Mouse (Mus musculus): ENCODE results near the gene Fancc.

The Fancc gene

DNA sequence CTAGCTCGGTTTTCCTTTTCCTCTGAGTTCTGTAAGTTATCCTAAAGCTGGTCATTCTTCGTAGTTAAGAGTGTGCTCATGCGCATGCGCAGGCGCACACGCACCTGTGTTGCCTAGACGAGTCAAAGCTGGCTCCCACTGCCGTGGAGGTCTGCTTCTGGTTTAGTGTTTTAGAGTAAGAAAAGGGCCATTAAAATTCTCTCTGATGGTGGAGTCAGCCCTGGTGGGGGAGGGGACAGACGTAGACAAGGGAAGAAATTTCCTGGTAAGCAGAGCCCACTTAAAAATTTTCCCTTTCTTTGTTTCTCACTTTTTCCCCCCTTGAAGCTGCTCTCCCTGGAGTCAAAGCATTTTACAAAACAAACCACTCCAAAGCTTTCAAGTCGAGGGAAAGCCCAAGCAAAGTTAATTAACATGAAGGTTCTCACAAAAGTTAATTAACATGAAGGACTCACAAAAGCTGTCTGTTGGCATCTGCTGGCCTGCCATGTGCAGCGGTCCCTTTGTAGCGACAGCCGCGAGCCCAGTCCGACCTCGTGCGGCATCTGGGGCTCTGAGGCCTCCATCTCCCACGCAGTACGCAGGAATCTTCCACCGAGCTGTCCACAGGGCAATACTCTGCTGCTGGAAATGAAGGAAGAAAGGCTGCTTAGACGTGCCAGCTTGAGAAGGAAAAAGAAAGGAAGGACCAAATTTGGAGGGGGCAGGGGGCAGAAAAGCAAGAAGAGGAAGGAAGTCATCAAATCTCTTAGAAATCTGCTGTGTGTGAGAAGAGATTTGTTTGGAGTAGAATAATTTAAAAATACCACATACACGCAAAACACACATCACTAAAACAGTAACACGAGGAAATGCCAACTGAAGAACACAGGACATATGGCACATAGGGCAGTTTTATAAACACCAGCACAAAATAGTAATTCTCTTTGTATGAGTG is at the start of gene Fancc:
Gene Fancc, minus strand, starts transcription at position 633 of the 937 bp plus-strand sequence.
- CTCF ChIA-PET = interaction anchor here (0.6 kb wide), 2 partner anchors 81 to 516 kb away, joined by 4 read pairs; no protein-coding TSS in a partner anchor

GRCm38 (mm10) chr13:63545291-63545690 is 48.2 kb upstream of the Fancc start:
- CTCF ChIA-PET = no interaction called here

DNA sequence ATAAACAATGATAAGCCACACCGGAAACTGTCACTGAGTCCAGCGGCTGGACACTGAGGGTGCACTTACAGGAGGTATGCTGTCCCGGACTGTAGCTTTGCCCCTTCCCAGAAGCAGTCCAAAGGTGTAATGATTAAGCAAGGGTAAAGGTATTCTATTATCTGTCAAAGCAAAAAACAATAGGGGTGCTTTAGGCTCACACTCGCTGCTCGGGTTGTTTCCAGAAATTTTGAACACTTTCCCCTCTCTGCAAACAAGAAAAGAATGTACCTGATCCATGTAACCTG is 47.8 kb upstream of the Fancc start:
- CTCF ChIA-PET = no interaction called here

DNA sequence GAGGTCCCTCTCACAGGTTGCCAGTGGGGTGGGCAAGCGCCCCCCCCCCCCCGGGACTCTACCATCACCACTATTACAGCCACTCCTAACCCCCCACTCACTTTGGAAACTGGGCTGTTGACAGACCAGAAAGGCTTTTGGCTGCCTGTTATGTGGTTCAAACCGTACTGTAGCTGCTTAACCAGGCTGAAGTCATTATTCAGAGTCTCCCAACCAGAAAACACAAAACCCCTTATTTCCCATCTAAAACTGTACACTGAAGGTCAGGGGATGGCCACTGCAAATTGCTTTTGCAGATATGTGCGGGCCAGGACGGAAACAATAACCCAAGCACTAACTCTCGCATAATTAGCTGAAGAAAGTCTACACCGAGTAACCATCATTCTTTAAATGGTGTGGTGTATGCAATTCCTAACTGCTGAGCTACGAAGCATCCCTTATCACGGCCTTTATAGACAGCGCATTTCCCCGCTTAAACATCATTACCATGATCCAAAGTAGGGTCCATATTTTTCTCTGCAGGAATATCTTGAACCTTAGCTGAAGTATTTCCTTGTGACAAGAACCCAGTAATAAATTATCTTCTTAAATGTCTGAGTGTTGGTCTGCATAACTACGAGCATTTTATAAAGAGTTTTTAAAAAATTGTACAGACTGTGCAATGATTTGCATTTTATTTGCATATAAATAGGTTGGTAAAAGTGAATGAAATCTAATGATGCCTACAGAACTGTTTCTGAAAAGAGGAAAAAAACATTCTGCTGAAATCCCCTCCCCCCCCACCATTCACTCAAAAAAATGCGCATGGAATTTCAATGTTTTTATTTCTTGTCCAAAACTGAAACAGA is 47.3 kb upstream of the Fancc start:
- CTCF ChIA-PET = no interaction called here

DNA sequence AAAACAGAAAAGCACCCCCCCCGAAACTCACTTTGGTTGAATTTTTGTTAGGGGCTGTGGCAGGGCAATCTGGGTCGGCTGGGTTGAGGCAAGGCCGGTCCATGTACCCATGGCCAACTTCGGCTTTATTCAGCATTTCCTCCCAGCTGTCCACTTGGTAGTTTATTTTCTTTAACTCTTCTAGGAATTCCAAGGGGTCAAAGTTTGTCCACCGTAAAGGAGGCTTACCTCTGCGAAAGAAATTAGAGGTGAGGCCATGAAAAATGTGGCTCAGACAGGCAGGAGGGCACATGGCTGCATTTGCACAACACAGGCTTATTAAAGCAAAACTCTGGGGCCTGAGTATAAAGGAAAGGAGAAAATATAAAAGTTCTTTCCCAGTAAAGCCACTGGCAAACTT is 46.4 kb upstream of the Fancc start:
- CTCF ChIA-PET = no interaction called here

GRCm38 (mm10) chr13:63542796-63543384 is 45.8 kb upstream of the Fancc start:
- CTCF ChIA-PET = no interaction called here

GRCm38 (mm10) chr13:63541510-63541909 is 44.4 kb upstream of the Fancc start:
- CTCF ChIA-PET = interaction anchor here (0.6 to 0.7 kb wide), 2 partner anchors 9 to 324 kb away, joined by 11 to 15 read pairs; no protein-coding TSS in a partner anchor

- CTCF ChIA-PET = no interaction called here
Observed at GRCm38 (mm10) chr13:63540584-63540983, 43.5 kb upstream of the Fancc start.

DNA sequence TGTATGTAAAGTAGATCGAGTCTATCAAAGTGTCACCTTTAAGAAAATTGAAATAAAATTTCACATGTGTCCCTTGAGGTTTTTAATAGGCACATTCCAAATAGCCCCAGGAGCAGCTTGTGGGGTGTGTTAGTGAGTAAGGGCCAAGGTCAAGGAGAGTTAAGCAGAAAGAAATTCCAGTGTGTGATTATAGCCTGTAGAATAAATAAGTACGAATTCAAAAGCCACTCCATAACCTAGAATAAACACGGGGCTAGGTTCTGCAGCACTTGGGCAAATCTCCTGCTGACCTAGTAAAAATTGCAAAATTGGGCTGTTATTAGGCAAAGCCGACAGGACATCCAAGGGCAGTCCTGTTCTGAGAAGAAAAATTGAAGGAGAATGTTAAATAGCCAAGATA is 37.9 kb upstream of the Fancc start:
- CTCF ChIA-PET = no interaction called here

GRCm38 (mm10) chr13:63530857-63531256 is 33.8 kb upstream of the Fancc start:
- CTCF ChIA-PET = no interaction called here

GRCm38 (mm10) chr13:63530371-63530764 is 33.3 kb upstream of the Fancc start:
- CTCF ChIA-PET = interaction anchor here (0.6 kb wide), 1 partner anchor 210 kb away, joined by 6 read pairs; no protein-coding TSS in a partner anchor

DNA sequence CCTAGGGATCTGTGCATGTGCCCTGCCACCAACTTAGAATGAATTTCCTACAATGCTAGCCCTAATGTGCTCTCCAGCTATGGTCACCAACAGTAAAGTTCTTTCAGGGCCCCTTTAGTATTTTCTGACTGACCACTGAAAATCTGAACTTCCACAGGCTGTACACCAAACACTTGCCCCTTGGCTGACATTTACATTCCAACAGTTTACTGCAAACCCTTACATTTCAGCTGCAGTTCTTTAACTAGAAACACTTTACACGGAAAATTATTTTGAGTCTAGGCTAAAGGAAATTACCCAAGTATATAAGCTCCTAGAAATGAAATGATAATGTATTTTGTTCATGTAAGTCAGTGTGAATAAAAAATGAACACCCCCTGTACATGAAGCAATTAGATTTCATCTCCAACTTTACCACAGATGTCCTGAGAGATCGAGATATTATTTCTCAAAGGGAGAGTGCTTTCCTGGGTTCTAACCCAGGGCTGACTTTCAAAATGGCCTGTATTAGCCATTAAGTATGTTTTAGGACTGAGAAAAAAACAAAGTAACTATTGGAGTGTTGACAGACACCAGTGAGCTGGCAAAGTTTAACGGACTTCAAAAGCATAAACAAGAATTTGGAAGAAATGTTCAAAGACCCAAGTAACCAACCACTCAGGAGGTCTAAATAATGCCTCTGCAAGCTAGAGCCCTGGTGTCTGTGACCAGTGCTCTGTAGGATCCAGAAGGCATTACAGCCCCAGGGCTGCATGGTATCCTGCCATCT is 32.7 kb upstream of the Fancc start:
- CTCF ChIA-PET = interaction anchor here (0.6 kb wide), 1 partner anchor 209 kb away, joined by 6 read pairs; no protein-coding TSS in a partner anchor

- CTCF ChIA-PET = no interaction called here
Observed at GRCm38 (mm10) chr13:63528852-63529251, 31.8 kb upstream of the Fancc start.

- CTCF ChIA-PET = interaction anchor here (0.6 kb wide), 1 partner anchor 9 kb away, joined by 7 read pairs; no protein-coding TSS in a partner anchor
Observed at GRCm38 (mm10) chr13:63528164-63528675, 31.1 kb upstream of the Fancc start.

GRCm38 (mm10) chr13:63525571-63526197 is 28.6 kb upstream of the Fancc start:
- CTCF ChIA-PET = no interaction called here

- CTCF ChIA-PET = no interaction called here
Observed at GRCm38 (mm10) chr13:63524608-63525570, 27.8 kb upstream of the Fancc start.

- CTCF ChIA-PET = no interaction called here
Observed at GRCm38 (mm10) chr13:63524061-63524460, 27.0 kb upstream of the Fancc start.

- CTCF ChIA-PET = no interaction called here
Observed at GRCm38 (mm10) chr13:63522832-63523231, 25.8 kb upstream of the Fancc start.

GRCm38 (mm10) chr13:63520110-63520509 is 23.0 kb upstream of the Fancc start:
- CTCF ChIA-PET = interaction anchor here (0.6 kb wide), 1 partner anchor 850 kb away, joined by 6 read pairs; no protein-coding TSS in a partner anchor
